Mouse (Mus musculus) heart, embryonic 10.5 days (tissue): ENCODE data around the gene Pfn3. TPM values are rescaled to one million over a fixed set of nuclear protein-coding genes. Genes with fewer than 3 reads are reported as not detected.
"Not testable (repeated sequence)": the region's sequence is repeated elsewhere in the genome, so short reads cannot be mapped to it uniquely, and the experiment has no call there.

Experiments
- DNase-seq: peaks from one replicate; pipeline ENCODE4 v3.0.0-alpha.2; 2017; ENCODE audit warnings: low spot score
- H3K27ac ChIP-seq: fragments of 300-500 bp; sonication (generic); 2 replicates; pipeline ENCODE4 v1.5.1; 2016; ENCODE audit warnings: mild to moderate bottlenecking
- H3K27me3 ChIP-seq: fragments of 300-500 bp; sonication (generic); 2 replicates; pipeline ENCODE4 v1.6.1; 2016; ENCODE audit warnings: mild to moderate bottlenecking; ENCODE audit not compliant: poor library complexity, insufficient read depth, severe bottlenecking
- H3K36me3 ChIP-seq: fragments of 300-500 bp; sonication (generic); 2 replicates; pipeline ENCODE4 v1.6.1; 2016; ENCODE audit warnings: mild to moderate bottlenecking, moderate library complexity
- H3K4me1 ChIP-seq: fragments of 300-500 bp; sonication (generic); 2 replicates; pipeline ENCODE4 v1.6.1; 2016; ENCODE audit warnings: mild to moderate bottlenecking
- H3K4me3 ChIP-seq: fragments of 300-500 bp; sonication (generic); 2 replicates; pipeline ENCODE4 v1.5.1; 2016; ENCODE audit warnings: mild to moderate bottlenecking, moderate library complexity
- H3K9me3 ChIP-seq: fragments of 300-500 bp; sonication (generic); 2 replicates; pipeline ENCODE4 v1.6.1; 2016; ENCODE audit warnings: mild to moderate bottlenecking, moderate library complexity
- WGBS: fragments of 180-500 bp; shearing (Covaris S2); methylation state at CpG from one replicate; pipeline ENCODE4 v1.1.7; 2016; 5-methylcytosine and 5-hydroxymethylcytosine counted together
- polyA plus RNA-seq: library from polyadenylated mRNA; unstranded; fragments of >200 nt; fragmentation: Nextera tagmentation; extraction: Ambion mirVana; gene quantifications from 2 replicates; pipeline ENCODE4 v1.2.1, GENCODE M21; 2016

Pfn3 gene
- polyA plus RNA-seq, 1 experiment from 2014 or later: not detected

DNA sequence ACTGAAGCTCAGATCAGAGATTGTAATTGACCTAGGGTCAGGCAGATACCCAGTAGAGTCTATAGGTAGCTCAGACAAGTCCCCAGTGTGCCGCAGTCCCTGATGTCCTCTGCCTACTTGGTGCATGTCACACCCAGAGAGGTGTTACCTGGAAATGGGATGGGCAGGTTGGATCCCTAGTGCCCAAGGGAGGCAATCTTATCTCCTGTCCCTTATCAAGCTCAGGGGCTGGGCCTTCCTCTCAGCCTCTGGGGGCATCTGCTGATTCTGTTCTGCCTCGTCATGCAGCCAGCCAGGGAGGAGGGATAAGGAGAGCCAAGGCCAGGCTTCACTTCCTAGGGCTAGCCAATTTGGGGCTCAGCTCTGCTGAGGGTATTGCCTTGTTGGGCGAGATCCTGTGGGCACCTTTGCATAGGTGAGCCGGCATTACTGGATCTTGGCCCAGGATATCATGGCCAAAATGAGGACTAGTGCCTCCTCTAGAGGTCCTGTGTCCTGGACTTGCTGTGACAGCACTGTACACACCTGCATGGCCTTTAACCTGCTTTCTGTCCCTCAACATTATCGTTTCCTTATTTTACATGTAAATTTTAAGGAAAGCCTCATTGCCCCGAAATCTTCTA lies 31.6 kb upstream of the Pfn3 start:
- no peak for DNase-seq
- Histone ChIP-seq H3K4me3 (peak overlapping the region; percentile 85), H3K36me3 (peaks cover 27% of the 10 kb centered on the region), H3K27ac (no peak overlapping the region), H3K27me3 (no peaks in the 10 kb centered on the region), H3K4me1 (peaks cover 29% of the 10 kb centered on the region), H3K9me3 (no peaks in the 10 kb centered on the region)
- 57% methylated on average over 6 of the region's 6 CpGs for WGBS

DNA sequence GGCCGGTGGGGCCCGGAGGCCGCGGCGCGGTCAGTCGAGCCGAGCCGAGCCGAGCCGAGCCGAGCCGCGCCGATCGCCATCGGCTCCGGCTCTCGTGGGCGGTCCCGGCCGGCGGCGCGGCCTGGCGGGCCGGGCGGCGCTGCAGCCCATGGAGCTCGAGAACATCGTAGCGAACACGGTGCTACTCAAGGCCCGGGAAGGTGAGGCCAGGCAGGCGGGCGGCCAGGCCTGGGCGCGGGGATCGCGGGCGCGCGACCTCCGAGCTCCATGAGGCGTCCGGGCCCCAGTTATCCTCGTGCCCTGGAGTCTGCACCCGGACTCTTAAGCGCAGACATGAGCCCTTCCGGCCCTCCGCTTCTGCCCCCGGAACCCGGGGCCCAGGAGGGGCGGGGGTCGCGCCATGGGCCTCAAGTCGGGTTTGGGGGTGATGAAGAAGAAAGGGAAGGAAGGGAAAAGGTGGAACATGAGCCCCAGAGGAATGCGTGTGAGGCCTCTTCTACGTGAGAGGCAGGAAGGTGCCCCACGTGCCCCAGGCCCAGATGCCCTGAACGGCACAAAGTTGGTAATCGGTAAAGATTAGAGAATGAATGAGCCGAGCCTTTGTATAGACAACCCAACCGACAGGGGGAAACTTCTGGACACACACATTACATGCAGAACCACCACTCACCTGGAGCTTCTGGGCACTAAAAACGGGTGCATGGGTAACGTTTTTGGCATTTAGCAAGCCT lies 30.5 kb upstream of the Pfn3 start:
- Histone ChIP-seq H3K4me3 (peak overlapping the region; percentile 85), H3K36me3 (peaks cover 16% of the 10 kb centered on the region), H3K9me3 (no peaks in the 10 kb centered on the region), H3K27me3 (no peaks in the 10 kb centered on the region), H3K4me1 (peaks cover 29% of the 10 kb centered on the region), H3K27ac (peak overlapping the region; percentile 97)
- under 1% methylated on average over 66 of the region's 66 CpGs for WGBS
- DNase-seq: no peak

DNA sequence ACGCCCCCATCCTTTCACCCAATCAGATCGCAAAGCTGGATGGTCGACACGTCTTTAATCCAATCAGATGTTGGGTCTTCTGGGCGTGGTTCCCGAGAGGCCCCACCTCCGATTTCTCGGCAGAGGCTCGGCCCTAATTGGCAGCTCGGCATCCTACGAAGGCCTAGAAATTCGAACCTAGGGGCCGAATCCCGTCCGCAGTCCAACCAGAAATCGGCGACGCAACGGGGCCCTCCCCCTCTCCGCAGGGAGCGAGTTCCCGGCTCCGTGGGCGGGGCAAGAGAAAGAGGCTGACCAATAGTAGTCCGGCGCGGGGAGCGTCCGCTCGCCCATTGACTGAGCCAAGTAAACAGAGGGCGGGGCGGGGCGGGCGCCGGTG lies 29.9 kb upstream of the Pfn3 start, which contains the start of gene Grk6:
Grk6 (plus strand) TSS at position 136 of the 379 bp plus-strand sequence.
- H3K4me3 ChIP-seq: peak within 1 kb of the TSS; percentile 85

DNA sequence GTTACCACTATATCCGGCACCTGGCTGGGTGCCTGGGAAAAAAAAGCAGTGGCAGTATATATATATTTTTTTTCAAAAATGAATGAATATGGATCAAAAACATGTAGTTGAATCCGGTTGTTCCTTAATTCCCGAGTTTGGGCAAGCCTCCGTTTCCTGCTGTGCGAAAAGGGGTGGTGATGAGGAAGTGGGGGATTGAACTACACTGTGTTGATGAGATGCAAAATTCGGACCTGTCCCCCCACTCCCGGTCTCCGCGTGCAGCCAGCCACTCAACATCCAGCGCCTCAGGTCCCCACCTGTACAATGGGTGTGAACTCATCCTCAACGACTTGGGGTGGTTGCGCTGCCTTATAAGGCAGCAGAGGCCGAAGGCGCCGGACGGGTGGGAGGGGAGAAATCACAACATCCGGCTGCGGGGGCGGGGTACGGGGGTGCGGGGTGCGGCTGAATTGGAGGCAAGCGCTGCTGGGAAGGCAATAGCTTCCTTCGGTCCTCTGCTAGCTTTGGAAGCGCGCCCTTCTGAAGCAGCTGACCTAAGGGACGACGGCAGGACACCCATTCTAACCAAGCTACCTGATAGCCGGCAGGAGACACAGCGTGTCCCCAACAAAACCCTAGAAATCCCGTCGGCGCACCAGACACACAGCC lies 29.4 kb upstream of the Pfn3 start:
- peak overlapping the region; percentile 97 for H3K27ac ChIP-seq
- H3K36me3 ChIP-seq: peaks cover 5% of the 10 kb centered on the region
- WGBS: under 1% methylated on average over 33 of the region's 33 CpGs
- peaks cover 29% of the 10 kb centered on the region for H3K4me1 ChIP-seq
- DNase-seq: no peak
- peak overlapping the region; percentile 85 for H3K4me3 ChIP-seq
- no peaks in the 10 kb centered on the region for H3K27me3 ChIP-seq
- no peaks in the 10 kb centered on the region for H3K9me3 ChIP-seq

More for the DNA sequence above, 29.9 kb upstream of the Pfn3 start, which contains the start of gene Grk6:
- H3K4me1 ChIP-seq: peaks cover 29% of the 10 kb centered on the region
- peak within 1 kb of the TSS; percentile 97 for H3K27ac ChIP-seq
- no peaks in the 10 kb centered on the region for H3K27me3 ChIP-seq
- WGBS: under 1% methylated on average over 35 of the region's 35 CpGs
- DNase-seq: peak; percentile 100
- no peaks in the 10 kb centered on the region for H3K9me3 ChIP-seq
- peaks cover 10% of the 10 kb centered on the region for H3K36me3 ChIP-seq

DNA sequence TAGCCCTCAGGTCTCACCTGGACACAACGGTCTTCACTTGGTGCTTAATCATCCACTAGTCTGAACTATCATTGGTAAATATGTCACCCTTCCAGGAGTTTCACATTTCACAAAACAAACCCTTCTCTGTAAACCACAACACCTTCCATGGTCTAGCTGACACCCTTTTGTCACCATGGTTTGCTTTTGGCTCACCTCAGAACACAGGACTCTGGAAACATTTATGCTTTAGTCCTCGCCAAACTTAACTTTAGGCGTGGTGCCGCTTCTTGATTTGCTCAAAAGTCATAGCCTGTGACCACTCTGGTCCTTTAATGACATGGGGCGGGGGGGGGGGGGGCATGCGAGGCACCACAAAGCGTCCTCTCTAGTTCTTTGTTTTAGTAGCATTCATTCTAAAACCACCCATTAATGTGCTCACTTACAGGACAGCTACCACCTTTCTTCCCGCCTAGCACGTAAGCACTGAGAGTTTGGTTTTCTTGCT lies 28.8 kb upstream of the Pfn3 start:
- Histone ChIP-seq H3K4me3 (peak overlapping the region; percentile 85), H3K27me3 (no peaks in the 10 kb centered on the region), H3K27ac (peak overlapping the region; percentile 97), H3K9me3 (no peaks in the 10 kb centered on the region), H3K36me3 (no peaks in the 10 kb centered on the region), H3K4me1 (peaks cover 29% of the 10 kb centered on the region)
- no peak for DNase-seq
- 39% methylated on average over 9 of the region's 9 CpGs for WGBS

DNA sequence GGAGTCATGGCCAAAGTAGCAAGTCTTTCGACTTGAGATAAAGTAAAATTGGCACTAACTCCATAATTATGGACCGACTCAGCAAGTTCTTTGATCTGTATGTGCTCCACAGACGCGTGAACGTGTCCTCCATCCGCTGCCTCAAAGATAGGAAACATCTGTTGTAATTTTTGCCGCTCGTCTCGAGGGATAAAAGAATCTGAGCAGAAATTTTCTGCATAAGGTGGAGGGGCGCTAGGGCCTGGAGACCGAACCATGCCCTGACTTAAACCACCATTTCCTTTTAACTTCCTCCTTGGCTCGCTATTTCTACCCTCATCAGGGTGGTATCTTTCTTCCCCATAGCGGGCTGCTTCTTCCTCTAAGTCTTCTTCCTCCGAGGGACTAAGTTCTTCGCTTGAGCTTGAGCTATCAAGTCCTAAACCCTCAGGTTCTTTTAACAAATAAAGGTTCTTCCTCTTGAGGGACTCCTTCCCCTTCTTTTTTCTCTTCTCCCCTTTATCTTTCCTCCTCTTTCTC lies 22.1 kb upstream of the Pfn3 start:
- H3K36me3 ChIP-seq, H3K4me3 ChIP-seq, H3K27me3 ChIP-seq, H3K9me3 ChIP-seq, H3K4me1 ChIP-seq, DNase-seq, H3K27ac ChIP-seq: not testable (repeated sequence)
- 83% methylated on average over 15 of the region's 15 CpGs for WGBS

DNA sequence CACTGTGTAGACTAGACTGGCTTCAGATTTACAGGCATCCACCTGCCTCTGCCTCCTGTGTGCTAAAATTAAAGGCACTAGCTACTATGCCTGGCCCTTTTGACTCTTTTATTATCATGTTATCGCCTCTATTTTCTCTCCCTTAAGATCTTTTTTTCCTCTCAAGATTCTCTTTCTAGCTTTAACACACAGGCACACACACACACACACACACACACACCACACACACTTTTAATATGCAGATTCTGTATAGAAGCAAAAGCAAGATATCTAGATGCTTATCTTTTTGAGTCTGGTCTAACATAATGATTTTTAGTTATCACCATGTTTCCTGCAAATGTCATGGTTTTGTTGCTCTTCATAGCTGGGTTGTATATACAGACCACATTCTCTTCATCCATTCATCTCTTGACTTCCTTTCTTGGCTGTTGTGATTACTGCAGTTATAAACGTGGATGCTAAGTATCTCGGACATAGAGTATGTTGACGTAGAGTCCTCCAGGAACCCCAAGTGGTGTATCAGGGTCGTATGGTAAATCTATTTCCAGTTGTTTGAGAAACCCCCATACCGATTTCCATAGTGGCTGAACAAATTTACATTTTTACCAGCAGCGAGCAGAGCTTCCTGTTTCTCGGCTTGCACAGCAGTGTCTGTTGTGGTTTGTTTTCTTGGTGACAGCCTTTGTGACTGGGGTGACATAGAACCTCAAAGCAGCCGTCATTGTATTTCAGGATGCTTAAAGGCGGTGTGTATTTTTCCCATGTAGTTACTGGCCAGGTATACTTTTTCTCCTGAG lies 17.1 kb upstream of the Pfn3 start:
- peaks cover 2% of the 10 kb centered on the region for H3K27me3 ChIP-seq
- H3K36me3 ChIP-seq: no peaks in the 10 kb centered on the region
- no peak overlapping the region for H3K4me3 ChIP-seq
- no peaks in the 10 kb centered on the region for H3K4me1 ChIP-seq
- no peak for DNase-seq
- no peaks in the 10 kb centered on the region; the same call in 1 of the 2 replicates for H3K9me3 ChIP-seq
- 72% methylated on average over 10 of the region's 10 CpGs for WGBS
- no peak overlapping the region for H3K27ac ChIP-seq

DNA sequence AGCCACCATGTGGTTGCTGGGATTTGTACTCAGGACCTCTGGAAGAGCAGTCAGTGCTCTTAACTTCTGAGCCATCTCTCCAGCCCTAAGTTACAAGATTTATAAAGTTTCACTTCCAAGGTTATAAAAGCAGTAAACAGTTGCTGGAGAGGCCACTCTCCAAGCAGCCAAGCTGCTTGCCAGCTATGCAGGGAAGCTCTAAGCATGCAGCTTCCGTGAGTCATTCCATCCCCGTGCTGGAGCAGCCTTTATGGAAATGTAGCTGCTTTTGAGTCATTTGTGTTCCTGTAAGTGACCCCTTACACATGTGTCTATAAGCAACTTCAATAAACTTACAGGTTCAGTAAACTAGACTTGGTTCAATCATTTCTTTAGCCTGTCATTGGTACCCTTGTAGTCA lies 15.5 kb upstream of the Pfn3 start:
- H3K27ac ChIP-seq: no peak overlapping the region
- no peak for DNase-seq
- H3K4me3 ChIP-seq: no peak overlapping the region

DNA sequence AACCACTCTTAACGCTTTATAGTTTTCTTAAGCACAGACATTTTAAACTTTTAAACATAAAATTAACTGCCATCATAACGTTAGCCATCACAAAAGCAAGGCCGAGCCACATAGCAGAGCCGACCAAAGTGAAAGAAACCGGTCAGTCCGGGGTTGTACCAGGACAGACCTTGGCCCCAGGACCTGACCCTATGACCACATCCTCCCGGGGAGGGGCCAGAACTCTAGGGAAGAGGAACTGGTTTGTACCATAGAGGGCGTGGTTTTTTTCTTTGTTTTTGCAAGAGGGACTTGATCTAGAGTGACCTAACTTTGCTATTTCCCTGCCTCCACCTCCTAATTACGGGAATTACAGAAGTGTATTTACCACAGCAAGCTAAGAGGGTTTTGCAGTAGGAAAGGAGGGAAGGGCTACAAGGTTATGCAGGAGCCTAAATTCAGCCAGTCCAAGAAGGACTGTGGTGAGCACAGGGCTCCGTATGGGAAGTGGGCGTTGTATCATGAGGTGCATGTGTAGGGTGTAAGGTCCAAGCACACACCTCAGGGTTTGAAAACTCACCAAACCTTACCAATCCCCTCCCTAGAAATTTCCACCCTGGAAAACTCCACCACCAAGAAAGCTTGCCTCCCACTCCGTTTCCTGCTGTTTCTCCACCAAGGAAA lies 14.3 kb upstream of the Pfn3 start:
- Histone ChIP-seq H3K27me3 (peaks cover 16% of the 10 kb centered on the region), H3K36me3 (no peaks in the 10 kb centered on the region), H3K9me3 (no peaks in the 10 kb centered on the region; the same call in 1 of the 2 replicates), H3K4me3 (no peak overlapping the region), H3K27ac (no peak overlapping the region), H3K4me1 (no peaks in the 10 kb centered on the region)
- no peak for DNase-seq
- WGBS: 69% methylated on average over 12 of the region's 12 CpGs

More for the DNA sequence above, 15.5 kb upstream of the Pfn3 start:
- no peaks in the 10 kb centered on the region; the same call in 1 of the 2 replicates for H3K9me3 ChIP-seq
- no peaks in the 10 kb centered on the region for H3K36me3 ChIP-seq
- H3K4me1 ChIP-seq: no peaks in the 10 kb centered on the region
- H3K27me3 ChIP-seq: peaks cover 16% of the 10 kb centered on the region
- 84% methylated on average over 2 of the region's 2 CpGs for WGBS

DNA sequence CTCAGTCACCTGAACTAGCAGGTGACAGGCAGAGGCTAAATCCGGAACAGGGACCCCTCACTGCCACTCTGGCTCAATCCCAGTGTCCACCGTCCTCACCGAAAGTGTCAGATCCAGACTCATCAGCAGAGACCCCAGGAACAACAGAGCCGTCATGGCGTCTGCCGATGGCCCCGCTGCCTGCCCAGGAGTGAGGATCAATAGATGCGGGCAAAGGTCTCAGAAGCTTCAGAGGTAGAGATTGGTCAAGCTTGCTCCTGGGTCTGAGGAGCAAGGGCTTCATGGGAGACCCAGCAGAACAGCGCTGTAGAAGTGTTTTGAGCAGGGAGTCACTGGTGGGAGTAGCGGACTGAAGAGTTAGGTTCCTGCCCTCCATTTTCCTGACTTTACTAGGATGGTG lies 11.6 kb upstream of the Pfn3 start, which contains the start of gene F12:
F12 (minus strand) TSS at position 181 of the 400 bp plus-strand sequence.
- no peaks in the 10 kb centered on the region for H3K9me3 ChIP-seq
- H3K27ac ChIP-seq: no peak within 1 kb of the TSS
- H3K36me3 ChIP-seq: no peaks in the 10 kb centered on the region
- no peak for DNase-seq
- H3K27me3 ChIP-seq: peaks cover 31% of the 10 kb centered on the region
- peaks cover under 1% of the 10 kb centered on the region for H3K4me1 ChIP-seq
- 85% methylated on average over 10 of the region's 10 CpGs for WGBS
- no peak within 1 kb of the TSS for H3K4me3 ChIP-seq

DNA sequence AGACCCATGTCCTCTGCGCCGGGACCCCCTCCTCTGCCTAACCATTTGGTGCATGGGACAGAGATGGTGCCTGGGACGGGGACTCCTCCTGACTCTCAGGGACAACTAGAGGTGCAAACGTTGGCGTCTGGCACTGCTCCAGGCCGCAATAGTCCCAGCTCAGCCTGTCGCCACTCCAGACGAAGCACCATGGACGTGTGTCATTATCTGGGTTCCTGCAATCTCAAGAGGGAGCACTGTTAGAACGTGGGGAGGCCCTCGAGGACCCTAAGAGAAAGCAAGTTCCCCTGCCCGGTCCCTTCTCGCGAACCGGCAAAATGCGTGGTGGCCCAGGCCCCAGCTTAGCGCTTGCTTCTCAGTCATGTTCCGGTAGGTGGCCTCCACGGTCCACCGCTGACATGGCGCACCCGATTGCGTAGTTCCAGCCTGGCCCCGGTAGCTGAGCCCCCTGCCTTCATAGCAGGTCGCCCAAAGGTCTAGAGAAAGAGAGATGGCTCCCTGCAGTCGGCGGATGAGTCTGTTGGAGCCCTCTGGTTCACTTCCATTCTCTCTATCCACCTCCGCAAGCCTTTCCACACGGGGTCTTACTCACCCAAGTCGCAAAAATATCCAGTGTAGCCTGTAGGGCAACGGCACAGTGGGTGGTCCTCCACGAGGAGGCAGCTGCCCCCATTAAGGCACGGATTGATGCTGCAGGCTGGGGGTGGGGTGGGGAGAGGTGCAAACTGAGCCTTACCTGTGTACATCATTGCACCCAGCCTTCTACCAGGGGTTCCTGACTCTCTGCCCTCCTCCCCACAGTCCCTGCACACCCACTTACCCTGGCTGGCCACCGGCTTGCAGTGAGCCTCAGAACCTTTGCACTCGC lies 6.1 kb upstream of the Pfn3 start:
- H3K4me1 ChIP-seq: peaks cover 20% of the 10 kb centered on the region
- H3K27ac ChIP-seq: no peak overlapping the region

More for the DNA sequence above, 6.1 kb upstream of the Pfn3 start:
- 9% methylated on average over 35 of the region's 35 CpGs for WGBS
- Histone ChIP-seq H3K27me3 (peaks cover 68% of the 10 kb centered on the region), H3K4me3 (peak overlapping the region; percentile 36), H3K9me3 (no peaks in the 10 kb centered on the region), H3K36me3 (no peaks in the 10 kb centered on the region)
- no peak for DNase-seq
